Mouse (Mus musculus) CD8-positive naive resting alpha-beta T cell, adult 57 days (primary cell): Measurements from ENCODE around the gene Umod. TPM values are rescaled to one million over a fixed set of nuclear protein-coding genes. Genes with fewer than 3 reads are reported as not detected.

Experiments
- total RNA-seq: library from RNA; stranded (reverse); gene quantifications from one replicate; pipeline ENCODE4 v1.2.4, GENCODE M21; 2023

Gene Umod
- not detected for total RNA-seq

DNA sequence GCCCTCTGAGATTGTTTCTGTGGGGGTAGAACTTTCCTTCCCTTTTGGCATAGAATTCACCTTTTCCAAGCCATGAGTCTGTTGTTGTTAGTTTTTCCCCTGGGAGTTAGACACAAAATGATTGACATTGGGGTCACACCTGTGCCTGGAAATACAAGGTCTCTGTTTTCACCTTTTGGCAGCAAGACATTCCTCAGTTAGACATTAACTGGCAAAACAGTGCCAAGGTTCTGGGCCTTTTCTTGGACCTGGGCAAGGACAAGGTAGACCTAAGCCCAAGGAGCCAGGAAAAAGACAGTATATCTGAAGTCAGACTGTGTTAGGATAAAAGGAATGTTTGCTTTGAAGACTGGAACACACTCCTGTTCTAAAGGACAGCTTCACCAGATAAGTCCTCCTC lies at the start of gene Umod:
Gene Umod (minus strand): TSS at position 27 of the 400 bp plus-strand sequence.

DNA sequence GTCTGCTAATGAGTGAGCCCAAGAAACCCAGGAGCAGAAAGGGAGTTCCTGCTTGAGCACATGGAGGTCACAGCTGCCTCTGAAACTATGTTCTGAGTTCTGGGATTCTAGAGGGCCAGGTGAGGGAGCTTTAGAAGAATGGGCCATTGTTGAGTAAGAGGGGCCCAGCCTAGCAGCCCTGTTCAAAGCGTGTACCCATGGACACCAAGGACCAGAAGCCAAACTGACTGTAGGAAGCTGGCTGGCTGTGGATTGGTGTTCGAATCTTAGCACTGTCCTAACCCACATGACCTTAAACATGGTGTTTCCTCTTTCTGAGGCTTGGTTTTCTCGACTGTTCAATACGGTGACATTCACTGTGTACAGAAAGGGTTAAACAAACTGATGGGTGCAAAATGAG lies 44.3 kb upstream of the Umod start, which contains the start of gene Pdilt:
Gene Pdilt (minus strand): TSS at position 101 of the 400 bp plus-strand sequence.

DNA sequence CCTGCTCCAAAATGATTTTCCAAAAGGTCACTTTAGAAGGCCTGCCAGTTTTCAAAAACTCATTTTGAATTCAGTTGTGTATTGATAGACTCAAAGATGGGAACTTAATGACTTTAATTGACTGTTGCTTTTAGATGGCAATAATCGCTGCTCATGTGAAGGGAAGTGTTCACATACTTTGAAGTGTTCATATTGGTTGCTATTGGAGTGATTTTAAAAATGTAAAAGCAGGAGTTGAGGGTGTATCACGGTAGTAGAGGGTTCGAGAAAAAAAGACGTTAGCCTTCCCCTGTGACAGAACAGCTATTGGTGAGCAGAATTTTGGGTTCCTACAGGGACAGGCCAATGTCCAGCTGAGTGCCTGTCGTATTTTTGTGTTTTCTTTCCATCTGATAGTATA lies 40.1 kb upstream of the Umod start, which contains the start of gene Acsm5:
Gene Acsm5 (plus strand): TSS at position 301 of the 400 bp plus-strand sequence.

DNA sequence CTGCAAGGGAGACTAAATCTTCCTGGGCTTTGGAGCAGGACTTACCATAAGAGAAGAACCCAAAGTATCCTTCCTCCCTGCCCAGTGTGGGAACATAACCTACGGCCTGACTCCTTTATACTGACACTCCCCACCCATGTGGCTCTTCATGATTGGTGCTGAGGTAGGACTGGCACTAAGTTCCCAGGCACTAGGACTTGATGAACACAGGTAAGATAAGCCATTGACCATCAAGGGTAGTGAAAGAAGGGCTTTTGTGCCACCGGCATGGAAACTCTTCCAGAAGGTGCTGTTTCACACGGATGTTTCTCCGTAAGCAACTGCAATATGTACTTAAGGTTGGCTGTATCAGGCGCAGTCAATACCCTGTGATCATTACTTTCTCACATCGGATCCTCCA lies 19.9 kb downstream of the Umod start, which contains the start of gene Gp2:
Gene Gp2 (minus strand): TSS at position 101 of the 400 bp plus-strand sequence.

Other genes with a start within 250 kb of the Umod start
- gene Gp2, start 20.0 kb downstream of the Umod start, total RNA-seq, result 1.1 TPM
- not detected for gene Acsm5, start 40.2 kb upstream of the Umod start, total RNA-seq
- not detected for gene Pdilt, start 44.2 kb upstream of the Umod start, total RNA-seq
- gene Acsm2, start 75.1 kb upstream of the Umod start, total RNA-seq, result not detected
- gene Acsm1, start 127.7 kb upstream of the Umod start, total RNA-seq, result not detected
- gene Acsm4, start 210.7 kb upstream of the Umod start, total RNA-seq, result not detected
- 84.7 TPM for gene Thumpd1, start 241.5 kb upstream of the Umod start, total RNA-seq